Mouse (Mus musculus): ENCODE results near the gene Rtn4r.
"Not testable (repeated sequence)": the region's sequence is repeated elsewhere in the genome, so short reads cannot be mapped to it uniquely, and the experiment has no call there.

The Rtn4r gene

GRCm38 (mm10) chr16:18187221-18187620, 59.8 kb downstream of the Rtn4r start:
- in situ Hi-C loops (cut with MboI; ENCODE audit: low sequenced_read_pairs) = no loop called here

- in situ Hi-C loops (cut with MboI; ENCODE audit: low sequenced_read_pairs) = no loop called here
Observed at GRCm38 (mm10) chr16:18191006-18191405, 63.6 kb downstream of the Rtn4r start.

GRCm38 (mm10) chr16:18194208-18194985, 67.0 kb downstream of the Rtn4r start:
- in situ Hi-C loops (cut with MboI; ENCODE audit: low sequenced_read_pairs) = no loop called here

- in situ Hi-C loops (cut with MboI; ENCODE audit: low sequenced_read_pairs) = no loop called here
Observed at GRCm38 (mm10) chr16:18195068-18195467, 67.6 kb downstream of the Rtn4r start.

- in situ Hi-C loops (cut with MboI; ENCODE audit: low sequenced_read_pairs) = not testable (repeated sequence)
Observed at GRCm38 (mm10) chr16:18195561-18195960, 68.1 kb downstream of the Rtn4r start.

GRCm38 (mm10) chr16:18197881-18198280, 70.4 kb downstream of the Rtn4r start:
- in situ Hi-C loops (cut with MboI; ENCODE audit: low sequenced_read_pairs) = no loop called here

GRCm38 (mm10) chr16:18198365-18199098, 71.1 kb downstream of the Rtn4r start:
- in situ Hi-C loops (cut with MboI; ENCODE audit: low sequenced_read_pairs) = no loop called here

- in situ Hi-C loops (cut with MboI; ENCODE audit: low sequenced_read_pairs) = no loop called here
Observed at GRCm38 (mm10) chr16:18200062-18200461, 72.6 kb downstream of the Rtn4r start.

GRCm38 (mm10) chr16:18201620-18202019, 74.2 kb downstream of the Rtn4r start:
- in situ Hi-C loops (cut with MboI; ENCODE audit: low sequenced_read_pairs) = no loop called here

Measured in CH12F3 (cell line).